Mouse (Mus musculus) embryonic facial prominence, embryonic 10.5 days (tissue): ENCODE results near the gene Myoz1. TPM values are rescaled to one million over a fixed set of nuclear protein-coding genes. Genes with fewer than 3 reads are reported as not detected.

Source experiments
- DNase-seq: peaks from one replicate; pipeline ENCODE4 v3.0.0-alpha.2; 2017; ENCODE audit warnings: low spot score
- H3K27ac ChIP-seq: fragments of 300-500 bp; sonication (generic); replicated peaks from 2 replicates; pipeline ENCODE4 v1.5.1; 2016; ENCODE audit warnings: mild to moderate bottlenecking
- H3K27me3 ChIP-seq: fragments of 300-500 bp; sonication (generic); replicated peaks from 2 replicates; pipeline ENCODE4 v1.6.1; 2016; ENCODE audit warnings: low read depth, mild to moderate bottlenecking; ENCODE audit not compliant: poor library complexity, severe bottlenecking
- H3K36me3 ChIP-seq: fragments of 300-500 bp; sonication (generic); replicated peaks from 2 replicates; pipeline ENCODE4 v1.6.1; 2016; ENCODE audit warnings: mild to moderate bottlenecking, moderate library complexity
- H3K4me1 ChIP-seq: fragments of 300-500 bp; sonication (generic); 2 replicates; pipeline ENCODE4 v1.6.1; 2016
- H3K4me3 ChIP-seq: fragments of 300-500 bp; sonication (generic); 2 replicates; pipeline ENCODE4 v1.5.1; 2016; ENCODE audit warnings: mild to moderate bottlenecking, moderate library complexity
- H3K9me3 ChIP-seq: fragments of 300-500 bp; sonication (generic); 2 replicates; pipeline ENCODE4 v1.6.1; 2016; ENCODE audit warnings: mild to moderate bottlenecking
- WGBS: fragments of 180-500 bp; shearing (Covaris S2); methylation state at CpG from one replicate; pipeline ENCODE4 v1.1.7; 2016; 5-methylcytosine and 5-hydroxymethylcytosine counted together
- polyA plus RNA-seq: library from polyadenylated mRNA; unstranded; fragments of >200 nt; fragmentation: Nextera tagmentation; extraction: Ambion mirVana; gene quantifications from 2 replicates; pipeline ENCODE4 v1.2.1, GENCODE M21; 2016

The Myoz1 gene
- polyA plus RNA-seq, 1 experiment from 2014 or later = 0.71 TPM

DNA sequence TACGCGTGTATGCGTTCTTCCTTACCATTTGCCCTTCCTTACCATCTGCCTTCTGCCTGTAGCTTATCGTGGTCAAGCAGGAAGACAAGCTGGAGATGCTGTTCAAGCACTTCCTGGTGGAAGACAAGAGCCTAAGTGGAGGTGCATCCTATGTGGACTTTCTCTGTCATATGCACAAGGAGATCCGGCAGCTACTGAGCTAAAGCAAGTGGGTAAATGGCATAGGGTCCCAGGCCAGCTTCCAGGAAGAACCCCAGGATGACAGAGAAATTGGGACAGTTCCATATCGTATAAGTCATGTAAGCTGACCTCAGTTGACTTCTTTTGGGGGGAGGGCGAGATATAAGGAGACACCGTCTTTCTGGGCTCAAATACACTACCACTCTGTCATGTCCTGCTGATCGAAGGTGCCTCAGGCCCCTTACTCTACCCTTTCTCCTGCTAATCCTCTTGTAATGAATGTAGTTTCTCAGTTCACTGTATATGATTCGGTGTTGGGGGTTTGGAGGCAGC, 37.3 kb upstream of the Myoz1 start:
- H3K36me3 ChIP-seq = peaks cover 72% of the 10 kb centered on the region

GRCm38 (mm10) chr14:20691772-20692171, 35.4 kb upstream of the Myoz1 start:
- no peak for DNase-seq
- no peak overlapping the region for H3K4me3 ChIP-seq
- no peak overlapping the region for H3K27ac ChIP-seq
- 96% methylated on average over 6 of the region's 6 CpGs for WGBS
- no peaks in the 10 kb centered on the region for H3K9me3 ChIP-seq
- peaks cover 79% of the 10 kb centered on the region for H3K36me3 ChIP-seq
- H3K4me1 ChIP-seq = peaks cover 28% of the 10 kb centered on the region
- H3K27me3 ChIP-seq = no peaks in the 10 kb centered on the region

More for the DNA sequence above, 37.3 kb upstream of the Myoz1 start:
- DNase-seq = no peak
- no peaks in the 10 kb centered on the region for H3K27me3 ChIP-seq
- H3K4me1 ChIP-seq = peaks cover 46% of the 10 kb centered on the region
- no peak overlapping the region for H3K27ac ChIP-seq
- 92% methylated on average over 10 of the region's 10 CpGs for WGBS
- H3K4me3 ChIP-seq = peak overlapping the region; percentile 96
- H3K9me3 ChIP-seq = no peaks in the 10 kb centered on the region

- peaks cover 100% of the 10 kb centered on the region for H3K36me3 ChIP-seq
- 89% methylated on average over 2 of the region's 2 CpGs for WGBS
- DNase-seq = no peak
- no peaks in the 10 kb centered on the region for H3K9me3 ChIP-seq
- no peak overlapping the region for H3K4me3 ChIP-seq
- no peaks in the 10 kb centered on the region for H3K27me3 ChIP-seq
- no peak overlapping the region for H3K27ac ChIP-seq
- H3K4me1 ChIP-seq = peaks cover 6% of the 10 kb centered on the region
Measured at GRCm38 (mm10) chr14:20689009-20689408, 32.7 kb upstream of the Myoz1 start.

DNA sequence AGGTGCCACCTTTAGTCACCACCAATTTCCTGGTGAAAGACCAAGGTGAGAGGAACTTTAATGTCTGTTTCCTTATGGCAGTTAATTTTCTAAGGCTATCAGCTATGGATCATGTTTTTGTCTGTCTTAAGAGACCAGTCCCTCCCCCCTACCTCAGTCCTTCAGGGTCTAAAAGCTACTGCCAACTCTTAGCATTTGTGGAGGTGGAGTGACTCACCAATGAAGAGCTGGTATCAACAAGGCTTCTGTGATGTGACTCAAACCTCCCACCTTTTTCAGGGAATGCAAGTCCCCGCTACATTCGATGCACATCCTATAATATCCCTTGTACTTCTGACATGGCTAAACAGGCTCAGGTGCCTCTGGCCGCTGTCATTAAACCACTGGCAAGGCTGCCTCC, 30.2 kb upstream of the Myoz1 start:
- H3K4me1 ChIP-seq = no peaks in the 10 kb centered on the region
- 94% methylated on average over 3 of the region's 3 CpGs for WGBS
- no peak for DNase-seq
- no peak overlapping the region for H3K4me3 ChIP-seq
- no peaks in the 10 kb centered on the region for H3K27me3 ChIP-seq
- H3K9me3 ChIP-seq = no peaks in the 10 kb centered on the region
- no peak overlapping the region for H3K27ac ChIP-seq
- peaks cover 100% of the 10 kb centered on the region for H3K36me3 ChIP-seq

DNA sequence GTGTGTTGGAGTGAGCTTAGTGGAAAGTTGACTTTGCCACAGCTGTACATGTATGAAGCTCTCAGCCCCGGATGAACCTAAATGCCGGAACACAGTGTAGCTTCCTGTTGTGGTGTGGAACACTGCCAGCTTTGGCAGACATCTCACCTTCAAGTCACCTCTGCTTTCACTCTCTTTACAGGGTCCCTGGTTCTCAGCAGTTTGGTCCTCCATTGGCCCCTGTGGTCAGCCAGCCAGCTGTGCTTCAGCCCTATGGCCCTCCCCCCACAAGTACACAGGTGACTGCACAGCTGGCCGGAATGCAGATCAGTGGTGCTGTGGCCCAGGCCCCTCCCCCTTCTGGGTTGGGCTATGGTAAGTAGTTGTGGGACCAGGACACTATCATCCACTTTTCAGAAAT, 26.2 kb upstream of the Myoz1 start:
- Histone ChIP-seq H3K36me3 (peaks cover 100% of the 10 kb centered on the region), H3K4me1 (no peaks in the 10 kb centered on the region), H3K9me3 (no peaks in the 10 kb centered on the region), H3K27me3 (no peaks in the 10 kb centered on the region), H3K27ac (no peak overlapping the region), H3K4me3 (no peak overlapping the region)
- 85% methylated on average over 3 of the region's 3 CpGs for WGBS
- DNase-seq = no peak

DNA sequence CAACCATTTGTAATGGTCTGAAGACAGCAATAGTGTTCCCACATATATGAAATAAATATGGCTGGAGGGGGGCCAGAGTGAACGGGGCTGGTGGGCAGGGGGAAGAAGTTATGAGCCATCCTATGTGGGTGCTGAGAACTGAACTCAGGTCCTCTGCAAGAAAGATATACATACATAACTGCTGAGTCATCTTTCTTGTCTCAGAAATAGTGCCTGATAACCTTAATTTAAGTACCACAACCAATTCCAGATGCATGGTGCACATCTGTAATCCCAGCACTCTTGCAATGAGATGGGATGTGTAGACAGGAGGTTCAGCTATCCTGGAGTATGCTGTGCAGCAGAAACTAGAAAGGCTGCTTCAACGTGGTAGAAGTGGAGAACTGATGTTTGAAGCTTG, 25.4 kb upstream of the Myoz1 start:
- Histone ChIP-seq H3K27me3 (no peaks in the 10 kb centered on the region), H3K36me3 (peaks cover 100% of the 10 kb centered on the region), H3K4me3 (no peak overlapping the region), H3K27ac (no peak overlapping the region), H3K9me3 (no peaks in the 10 kb centered on the region), H3K4me1 (no peaks in the 10 kb centered on the region)
- WGBS = 89% methylated on average over 2 of the region's 2 CpGs
- no peak for DNase-seq

- Histone ChIP-seq H3K4me1 (peaks cover 13% of the 10 kb centered on the region), H3K36me3 (peaks cover 75% of the 10 kb centered on the region), H3K27me3 (no peaks in the 10 kb centered on the region), H3K4me3 (no peak overlapping the region), H3K9me3 (no peaks in the 10 kb centered on the region), H3K27ac (no peak overlapping the region)
- no peak for DNase-seq
- 93% methylated on average over 4 of the region's 4 CpGs for whole genome bisulfite sequencing
Measured at GRCm38 (mm10) chr14:20677906-20678305, 21.6 kb upstream of the Myoz1 start.

DNA sequence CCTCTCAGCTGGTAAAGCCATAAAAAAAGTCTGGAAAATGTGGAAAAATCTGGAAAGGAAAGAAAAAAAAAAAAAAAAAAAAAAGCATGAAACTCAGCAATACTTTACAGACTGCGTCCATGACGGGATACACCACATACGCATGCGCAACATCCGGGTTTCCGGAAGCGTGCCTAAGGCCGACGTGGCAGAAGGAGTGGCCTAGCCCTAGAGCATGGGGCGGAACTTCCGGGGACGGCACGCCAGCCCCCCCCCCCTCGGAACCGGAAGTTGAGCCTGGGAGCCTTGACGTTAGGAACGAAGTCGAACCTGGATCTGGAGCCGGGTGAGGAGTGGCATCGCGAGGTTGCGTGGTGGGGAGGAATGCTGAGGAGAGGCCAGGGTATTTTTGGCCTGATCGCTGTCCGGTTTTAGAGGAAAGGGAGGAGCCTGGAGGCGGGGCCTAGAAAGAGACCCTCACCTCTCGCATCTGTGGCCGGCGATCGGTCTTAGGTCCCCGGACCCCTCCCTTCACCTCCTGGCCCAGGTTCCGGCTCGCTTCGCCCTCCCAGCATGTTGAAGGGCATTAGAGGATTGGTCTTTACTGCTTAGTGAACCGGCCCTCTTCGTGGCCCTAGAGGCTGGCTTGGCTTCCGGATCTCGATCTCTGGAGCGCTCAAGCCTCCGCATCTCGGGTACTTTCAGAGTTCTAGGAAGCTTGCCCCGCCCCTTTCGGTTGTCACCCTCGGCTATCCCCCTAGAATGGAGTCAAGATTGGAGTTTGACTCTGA, 17.9 kb upstream of the Myoz1 start, which contains the start of gene Sec24c:
Sec24c (plus strand) TSS at position 245 of the 770 bp plus-strand sequence.
- WGBS = under 1% methylated on average over 43 of the region's 43 CpGs
- peak within 1 kb of the TSS; percentile 82 for H3K4me3 ChIP-seq
- peaks cover 8% of the 10 kb centered on the region for H3K27me3 ChIP-seq
- peak; percentile 100 for DNase-seq
- peaks cover 13% of the 10 kb centered on the region for H3K4me1 ChIP-seq
- no peaks in the 10 kb centered on the region for H3K9me3 ChIP-seq
- H3K27ac ChIP-seq = peak within 1 kb of the TSS; percentile 89
- H3K36me3 ChIP-seq = peaks cover 38% of the 10 kb centered on the region

- Histone ChIP-seq H3K36me3 (peaks cover 33% of the 10 kb centered on the region), H3K4me3 (peak overlapping the region; percentile 82), H3K27me3 (peaks cover 14% of the 10 kb centered on the region), H3K9me3 (no peaks in the 10 kb centered on the region), H3K4me1 (peaks cover 13% of the 10 kb centered on the region), H3K27ac (peak overlapping the region; percentile 89)
- 12% methylated on average over 13 of the region's 13 CpGs for whole genome bisulfite sequencing
- peak; percentile 49 for DNase-seq
Measured at GRCm38 (mm10) chr14:20673735-20674063, 17.4 kb upstream of the Myoz1 start.

- DNase-seq = peak; percentile 45
- Histone ChIP-seq H3K4me3 (peak overlapping the region; percentile 82), H3K27ac (0 out of 2 replicates have a peak overlapping the region, but pooled peaks have one; percentile 89), H3K4me1 (peaks cover 13% of the 10 kb centered on the region), H3K27me3 (peaks cover 20% of the 10 kb centered on the region), H3K36me3 (peaks cover 26% of the 10 kb centered on the region), H3K9me3 (no peaks in the 10 kb centered on the region)
- WGBS = 89% methylated on average over 2 of the region's 2 CpGs
Measured at GRCm38 (mm10) chr14:20672990-20673389, 16.6 kb upstream of the Myoz1 start.

DNA sequence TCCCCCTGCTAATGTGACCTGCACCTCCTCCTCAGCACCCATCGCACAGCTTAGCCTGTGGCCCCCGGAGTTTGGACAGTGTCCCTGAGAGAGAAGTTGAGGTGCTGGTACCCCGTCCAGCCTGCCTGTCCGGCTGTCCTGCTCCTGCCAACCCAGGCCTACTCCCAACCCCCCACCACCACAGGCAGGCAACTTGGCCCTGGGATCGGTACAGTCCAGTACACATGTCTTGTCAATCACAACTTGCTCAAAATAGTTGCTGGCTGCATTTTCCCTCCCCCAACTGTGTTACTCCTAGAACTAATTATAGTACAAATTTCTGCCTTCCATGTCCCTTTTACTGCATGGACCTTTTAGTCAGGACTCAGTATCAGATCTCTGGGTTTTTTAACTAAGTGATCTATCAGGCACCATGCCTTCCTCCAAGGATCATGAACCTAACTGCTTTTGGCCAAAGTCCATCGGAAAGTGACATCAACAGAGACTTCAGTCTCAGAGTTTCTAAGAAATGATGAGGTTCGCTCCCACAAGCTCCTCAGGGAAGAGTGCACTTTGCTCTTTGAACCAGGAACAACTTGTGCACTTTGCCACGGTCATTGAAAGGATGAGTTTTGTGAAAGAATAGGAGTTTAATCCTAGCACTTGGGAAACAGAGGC, 11.9 kb upstream of the Myoz1 start, which contains the start of gene Synpo2l:
Synpo2l (minus strand) TSS at position 201 of the 657 bp plus-strand sequence.
- H3K27ac ChIP-seq = no peak within 1 kb of the TSS
- no peaks in the 10 kb centered on the region for H3K36me3 ChIP-seq
- no peaks in the 10 kb centered on the region for H3K9me3 ChIP-seq
- peaks cover 6% of the 10 kb centered on the region; the same call in 1 of the 2 replicates for H3K4me1 ChIP-seq
- no peak for DNase-seq
- H3K4me3 ChIP-seq = no peak within 1 kb of the TSS
- H3K27me3 ChIP-seq = peaks cover 54% of the 10 kb centered on the region
- WGBS = 85% methylated on average over 8 of the region's 8 CpGs

- DNase-seq = no peak
- Histone ChIP-seq H3K27me3 (peaks cover 62% of the 10 kb centered on the region), H3K4me1 (peaks cover 6% of the 10 kb centered on the region), H3K4me3 (no peak overlapping the region), H3K9me3 (no peaks in the 10 kb centered on the region), H3K27ac (no peak overlapping the region), H3K36me3 (no peaks in the 10 kb centered on the region)
- 77% methylated on average over 1 of the region's 1 CpGs for WGBS
Measured at GRCm38 (mm10) chr14:20667469-20667868, 11.1 kb upstream of the Myoz1 start.
